Mouse (Mus musculus) embryonic facial prominence, embryonic 11.5 days (tissue): ENCODE results near the gene Plxnb2. TPM values are rescaled to one million over a fixed set of nuclear protein-coding genes. Genes with fewer than 3 reads are reported as not detected.

ENCODE experiments used
- ATAC-seq: fragments of 200-750 bp; cut with Nextera tagmentation; replicated peaks from 2 replicates; pipeline ENCODE4 v1.8.0; 2017; ENCODE audit warnings: low read depth; ENCODE audit not compliant: insufficient number of reproducible peaks, low FRiP score, low TSS enrichment
- DNase-seq: peaks from one replicate; pipeline ENCODE4 v3.0.0-alpha.2; 2015; ENCODE audit warnings: low spot score
- H3K27ac ChIP-seq: fragments of 300-500 bp; sonication (generic); replicated peaks from 2 replicates; pipeline ENCODE4 v1.5.1; 2014; ENCODE audit warnings: mild to moderate bottlenecking, low read depth, low read length, control low read depth
- H3K27me3 ChIP-seq: fragments of 300-500 bp; sonication (generic); 2 replicates; pipeline ENCODE4 v1.6.1; 2014; ENCODE audit warnings: mild to moderate bottlenecking, low read length, moderate library complexity, mixed read lengths; ENCODE audit not compliant: control insufficient read depth, insufficient read depth
- H3K36me3 ChIP-seq: fragments of 300-500 bp; sonication (generic); replicated peaks from 2 replicates; pipeline ENCODE4 v1.6.1; 2014; ENCODE audit warnings: low read depth, mild to moderate bottlenecking, low read length, moderate library complexity, mixed read lengths; ENCODE audit not compliant: control insufficient read depth, insufficient read depth
- H3K4me1 ChIP-seq: fragments of 300-500 bp; sonication (generic); 2 replicates; pipeline ENCODE4 v1.6.1; 2014; ENCODE audit warnings: low read length, mixed read lengths; ENCODE audit not compliant: control insufficient read depth, insufficient read depth
- H3K4me2 ChIP-seq: fragments of 300-500 bp; sonication (generic); 2 replicates; pipeline ENCODE4 v1.6.1; 2014; ENCODE audit warnings: low read depth, mild to moderate bottlenecking, control low read depth, low read length, moderate library complexity
- H3K4me3 ChIP-seq: fragments of 300-500 bp; sonication (generic); 2 replicates; pipeline ENCODE4 v1.5.1; 2014; ENCODE audit warnings: low read depth, low read length, control low read depth
- H3K9ac ChIP-seq: fragments of 300-500 bp; sonication (generic); replicated peaks from 2 replicates; pipeline ENCODE4 v1.6.1; 2014; ENCODE audit warnings: mild to moderate bottlenecking, control low read depth, low read length
- H3K9me3 ChIP-seq: fragments of 300-500 bp; sonication (generic); replicated peaks from 2 replicates; pipeline ENCODE4 v1.6.1; 2016; ENCODE audit warnings: mild to moderate bottlenecking, low read length, inconsistent platforms, mixed read lengths; ENCODE audit not compliant: control insufficient read depth
- WGBS: fragments of 180-500 bp; shearing (Covaris S2); extraction: QIAGEN DNeasy Blood & Tissue Kit; methylation state at CpG from one replicate; pipeline ENCODE4 v1.1.7; 2014; 5-methylcytosine and 5-hydroxymethylcytosine counted together
- polyA plus RNA-seq: library from polyadenylated mRNA; unstranded; fragments of >200 nt; fragmentation: Nextera tagmentation; extraction: Ambion mirVana; gene quantifications from 2 replicates; pipeline ENCODE4 v1.2.1, GENCODE M21; 2014

Plxnb2 gene
- polyA plus RNA-seq, 1 experiment from 2014 or later: 113 TPM

- Histone ChIP-seq H3K9ac (peak overlapping the region; percentile 47; the same call in 1 of the 2 replicates), H3K4me2 (peak overlapping the region; percentile 19; the same call in 1 of the 2 replicates), H3K36me3 (no peaks in the 10 kb centered on the region), H3K27ac (no peak overlapping the region), H3K9me3 (no peaks in the 10 kb centered on the region), H3K4me3 (peak overlapping the region; percentile 27), H3K4me1 (no peaks in the 10 kb centered on the region), H3K27me3 (no peaks in the 10 kb centered on the region)
- peak; percentile 92 for DNase-seq
- WGBS: 21% methylated on average over 22 of the region's 22 CpGs
- ATAC-seq: 0 out of 2 replicates have a peak, but pooled peaks have one; percentile 53
Observed at GRCm38 (mm10) chr15:89209886-89210761, 29.5 kb upstream of the Plxnb2 start.

- no peak for DNase-seq
- H3K4me2 ChIP-seq: no peak overlapping the region
- H3K9me3 ChIP-seq: no peaks in the 10 kb centered on the region
- no peak overlapping the region for H3K27ac ChIP-seq
- no peak for ATAC-seq
- H3K36me3 ChIP-seq: no peaks in the 10 kb centered on the region
- H3K27me3 ChIP-seq: no peaks in the 10 kb centered on the region
- 82% methylated on average over 4 of the region's 4 CpGs for WGBS
- no peak overlapping the region for H3K9ac ChIP-seq
- H3K4me1 ChIP-seq: no peaks in the 10 kb centered on the region
- H3K4me3 ChIP-seq: no peak overlapping the region
Observed at GRCm38 (mm10) chr15:89207457-89207856, 26.9 kb upstream of the Plxnb2 start.

- DNase-seq: no peak
- no peaks in the 10 kb centered on the region for H3K9me3 ChIP-seq
Observed at GRCm38 (mm10) chr15:89197056-89197455, 16.5 kb upstream of the Plxnb2 start.

GRCm38 (mm10) chr15:89196313-89196706 lies 15.7 kb upstream of the Plxnb2 start, which contains the start of gene Dennd6b:
Gene Dennd6b (minus strand): TSS chr15:89196496.
- no peaks in the 10 kb centered on the region for H3K4me1 ChIP-seq
- peak; percentile 97 for ATAC-seq
- no peaks in the 10 kb centered on the region for H3K36me3 ChIP-seq
- H3K27me3 ChIP-seq: no peaks in the 10 kb centered on the region
- H3K27ac ChIP-seq: peak within 1 kb of the TSS; percentile 97
- H3K9me3 ChIP-seq: no peaks in the 10 kb centered on the region
- peak; percentile 97 for DNase-seq
- H3K4me2 ChIP-seq: peak within 1 kb of the TSS; percentile 70
- peak within 1 kb of the TSS; percentile 76 for H3K4me3 ChIP-seq
- 0% methylated on average over 38 of the region's 38 CpGs for WGBS
- peak within 1 kb of the TSS; percentile 97 for H3K9ac ChIP-seq

More at GRCm38 (mm10) chr15:89197056-89197455, 16.5 kb upstream of the Plxnb2 start:
- H3K9ac ChIP-seq: peak overlapping the region; percentile 97
- H3K27me3 ChIP-seq: no peaks in the 10 kb centered on the region
- H3K4me3 ChIP-seq: peak overlapping the region; percentile 76
- H3K4me2 ChIP-seq: peak overlapping the region; percentile 70
- H3K36me3 ChIP-seq: no peaks in the 10 kb centered on the region
- ATAC-seq: no peak
- H3K27ac ChIP-seq: no peak overlapping the region
- WGBS: 76% methylated on average over 15 of the region's 15 CpGs
- no peaks in the 10 kb centered on the region for H3K4me1 ChIP-seq

- under 1% methylated on average over 25 of the region's 25 CpGs for WGBS
- Histone ChIP-seq H3K36me3 (no peaks in the 10 kb centered on the region), H3K9ac (peak overlapping the region; percentile 97), H3K4me3 (peak overlapping the region; percentile 76), H3K9me3 (no peaks in the 10 kb centered on the region), H3K4me1 (no peaks in the 10 kb centered on the region), H3K27ac (peak overlapping the region; percentile 97), H3K4me2 (peak overlapping the region; percentile 70), H3K27me3 (no peaks in the 10 kb centered on the region)
- DNase-seq (peak; percentile 92), ATAC-seq (peak; percentile 88)
Observed at GRCm38 (mm10) chr15:89195690-89196312, 15.2 kb upstream of the Plxnb2 start.

GRCm38 (mm10) chr15:89195261-89195681 lies 14.7 kb upstream of the Plxnb2 start:
- DNase-seq (peak; percentile 78), ATAC-seq (peak; percentile 35)
- Histone ChIP-seq H3K36me3 (no peaks in the 10 kb centered on the region), H3K27ac (peak overlapping the region; percentile 97), H3K4me3 (peak overlapping the region; percentile 76), H3K9ac (peak overlapping the region; percentile 97), H3K9me3 (no peaks in the 10 kb centered on the region), H3K4me2 (peak overlapping the region; percentile 70), H3K4me1 (no peaks in the 10 kb centered on the region), H3K27me3 (no peaks in the 10 kb centered on the region)
- 20% methylated on average over 6 of the region's 6 CpGs for WGBS

- H3K9me3 ChIP-seq: no peaks in the 10 kb centered on the region
- H3K27ac ChIP-seq: no peak overlapping the region
- ATAC-seq (no peak), DNase-seq (no peak)
- H3K4me2 ChIP-seq: no peak overlapping the region
- no peak overlapping the region for H3K9ac ChIP-seq
- H3K27me3 ChIP-seq: no peaks in the 10 kb centered on the region
- WGBS: 86% methylated on average over 5 of the region's 5 CpGs
- H3K4me3 ChIP-seq: no peak overlapping the region
- no peaks in the 10 kb centered on the region for H3K4me1 ChIP-seq
- H3K36me3 ChIP-seq: no peaks in the 10 kb centered on the region; the same call in 1 of the 2 replicates
Observed at GRCm38 (mm10) chr15:89184937-89185227, 4.3 kb upstream of the Plxnb2 start.
